Mouse (Mus musculus) bone marrow macrophage, adult 2 months (primary cell): ENCODE results near the gene Zfpl1.
A peak's percentile ranks its signal among the peaks of the same experiment; 100 is the strongest.

Source experiments
- CTCF ChIP-seq: IDR thresholded peaks from 2 replicates; pipeline ENCODE4 v1.5.1; 2012; ENCODE audit warnings: low read depth, mild to moderate bottlenecking, low read length, moderate library complexity
- POLR2A ChIP-seq: IDR thresholded peaks from 2 replicates; pipeline ENCODE4 v1.6.1; 2012; ENCODE audit warnings: mild to moderate bottlenecking, low read depth, low read length, borderline replicate concordance

DNA sequence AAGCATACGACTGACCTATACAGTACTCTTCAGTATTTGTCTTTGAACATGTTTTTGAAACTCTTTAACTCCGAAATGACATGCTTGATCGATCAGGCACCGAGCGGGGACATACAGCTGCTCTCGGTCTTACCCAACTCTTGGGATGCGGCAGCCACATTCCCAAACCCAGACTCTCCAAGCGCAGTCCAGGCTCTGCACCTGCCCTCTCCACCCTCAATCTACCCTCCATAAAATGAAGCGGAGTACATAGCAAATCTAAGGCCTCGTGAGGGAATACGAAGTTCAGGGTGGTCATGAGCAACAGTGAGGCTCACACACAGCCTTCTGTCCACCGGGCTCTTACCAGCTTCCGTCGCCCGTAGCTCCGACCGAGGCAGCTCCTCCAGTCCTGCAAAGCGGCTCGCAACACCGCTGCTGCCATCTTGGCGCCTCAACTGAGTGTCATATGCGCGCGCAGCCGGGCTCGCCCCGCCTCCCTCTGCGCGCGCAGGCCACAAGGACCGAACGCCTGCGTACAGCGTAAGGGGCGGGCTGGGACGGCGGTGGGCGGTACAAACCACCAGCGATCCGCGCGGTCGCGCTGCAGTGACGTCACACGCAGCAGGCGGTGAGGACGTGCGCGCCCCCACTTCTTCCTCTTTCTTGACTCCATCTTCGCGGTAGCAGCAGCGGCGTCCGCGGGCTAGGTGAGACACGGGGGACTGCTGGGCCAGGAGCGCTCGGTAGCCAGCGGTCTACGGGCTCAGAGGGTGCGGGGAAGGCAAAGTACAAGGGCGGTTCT is 27.3 kb downstream of the Zfpl1 start, which contains the start of the genes Mrpl49 and Fau:
- TF ChIP-seq CTCF = 0 out of 2 replicates have a peak, but pooled peaks have one; percentile 14
- TF ChIP-seq POLR2A = peak; percentile 83; the same call in 1 of the 2 replicates
